Mouse (Mus musculus) pancreas, adult 10 weeks (tissue): Measurements from ENCODE around the gene C5ar2. TPM values are rescaled to one million over a fixed set of nuclear protein-coding genes. Genes with fewer than 3 reads are reported as not detected.

Experiments used
- polyA plus RNA-seq: library from polyadenylated mRNA; stranded (reverse); fragments of 350-450 nt; fragmentation: Illumina TruSeq; extraction: RNeasy Lipid Tissue Mini Kit (QIAGEN cat#74804); gene quantifications from one replicate; pipeline ENCODE4 v1.2.3, GENCODE M21; 2015; ENCODE audit warnings: low read depth, low replicate concordance; ENCODE audit not compliant: insufficient read depth

C5ar2 gene
- 0.31 TPM for polyA plus RNA-seq

GRCm38 (mm10) chr7:16244067-16244466 lies at the start of gene C5ar2:
TSS of gene C5ar2 (minus strand) at chr7:16244154.

GRCm38 (mm10) chr7:16286026-16286961 lies 42.3 kb upstream of the C5ar2 start, which contains the start of gene Ccdc9:
TSS of gene Ccdc9 (minus strand) at chr7:16286795.

GRCm38 (mm10) chr7:16273081-16273765 lies 29.3 kb upstream of the C5ar2 start, which contains the start of gene Inafm1:
TSS of gene Inafm1 (minus strand) at chr7:16273617.

GRCm38 (mm10) chr7:16259110-16259590 lies 15.2 kb upstream of the C5ar2 start, which contains the start of gene C5ar1:
TSS of gene C5ar1 (minus strand) at chr7:16259540.

GRCm38 (mm10) chr7:16221582-16222272 lies 22.2 kb downstream of the C5ar2 start, which contains the start of gene Dhx34:
TSS of gene Dhx34 (minus strand) at chr7:16222037.

Other genes with a start within 250 kb of the C5ar2 start
- gene Bicra, start 196.2 kb downstream of the C5ar2 start, polyA plus RNA-seq, result 4.8 TPM
- gene Zfp541, start 182.3 kb downstream of the C5ar2 start, polyA plus RNA-seq, result not detected
- gene Napa, start 145.7 kb downstream of the C5ar2 start, polyA plus RNA-seq, result 57.5 TPM
- 8.0 TPM for gene Kptn, start 124.3 kb downstream of the C5ar2 start, polyA plus RNA-seq
- 0.15 TPM for gene Slc8a2, start 114.3 kb downstream of the C5ar2 start, polyA plus RNA-seq
- gene Meis3, start 69.1 kb downstream of the C5ar2 start, polyA plus RNA-seq, result 13.5 TPM
- 40.3 TPM for gene Dhx34, start 22.1 kb downstream of the C5ar2 start, polyA plus RNA-seq
- 2.8 TPM for gene C5ar1, start 15.4 kb upstream of the C5ar2 start, polyA plus RNA-seq
- 6.4 TPM for gene Inafm1, start 29.5 kb upstream of the C5ar2 start, polyA plus RNA-seq
- gene Ccdc9, start 42.6 kb upstream of the C5ar2 start, polyA plus RNA-seq, result 24.6 TPM
- 7.1 TPM for gene Bbc3, start 64.2 kb upstream of the C5ar2 start, polyA plus RNA-seq
- 10.5 TPM for gene Sae1, start 143.7 kb upstream of the C5ar2 start, polyA plus RNA-seq
- gene Zc3h4, start 156.8 kb upstream of the C5ar2 start, polyA plus RNA-seq, result 10.2 TPM
- 25.5 TPM for gene Tmem160, start 208.6 kb upstream of the C5ar2 start, polyA plus RNA-seq
- not detected for gene Npas1, start 233.6 kb upstream of the C5ar2 start, polyA plus RNA-seq